In genomic region chr5:66451561-66451960, GRCm38 (mm10) we compare ENCODE assay signal across 16 mouse cellular contexts.
DNase-seq lines count a peak whose midpoint lies in the region; ATAC-seq and TF ChIP-seq lines count a peak whose summit lies in the region.
"Had no signal": no experiment of that assay in that cellular context is flagged by ENCODE, and none has a peak within 500 bp of the region (broad histone marks: within the 10 kb centered on the region; RNA-seq: fewer than 3 reads in every experiment).

No protein-coding gene starts in this region.

- no peak for ATAC-seq in cerebellum, adult (ENCODE audit: insufficient number of reproducible peaks, low FRiP score, low TSS enrichment)
- no peak for ATAC-seq in kidney, embryonic 15.5 days (replicated peaks; ENCODE audit: low FRiP score)
- ATAC-seq in midbrain, postnatal 0 days (ENCODE audit: low FRiP score): no peak
- no peak for ATAC-seq in midbrain, embryonic 11.5 days (ENCODE audit: low FRiP score)
- ATAC-seq in hindbrain, embryonic 11.5 days (ENCODE audit: low FRiP score): no peak
- ATAC-seq: activated CD4-positive, CD25-positive, alpha-beta regulatory T cell, adult 4 months; CD4-positive, CD25-positive, alpha-beta regulatory T cell, adult 4 months; forebrain, embryonic 15.5 days; midbrain, embryonic 13.5 days had no signal

- WGBS in kidney, adult 2 months: 62% methylated on average over 5 of the region's 5 CpGs
- WGBS in kidney, embryonic 15.5 days: 83% methylated on average over 5 of the region's 5 CpGs
- WGBS in midbrain, postnatal 0 days: 85% methylated on average over 5 of the region's 5 CpGs
- 90% methylated on average over 5 of the region's 5 CpGs for WGBS in midbrain, embryonic 11.5 days
- WGBS in hindbrain, embryonic 11.5 days: 89% methylated on average over 5 of the region's 5 CpGs

- H3K36me3 ChIP-seq in kidney, adult 2 months (ENCODE audit: control insufficient read depth, insufficient read depth, low read length): no peaks in the 10 kb centered on the region; the same call in 1 of the 2 replicates
- peaks cover 18% of the 10 kb centered on the region for H3K36me3 ChIP-seq in kidney, embryonic 15.5 days
- peaks cover 6% of the 10 kb centered on the region; the same call in 1 of the 2 replicates for H3K36me3 ChIP-seq in midbrain, postnatal 0 days (ENCODE audit: insufficient read depth, low read length)
- H3K36me3 ChIP-seq in midbrain, embryonic 11.5 days (ENCODE audit: control insufficient read depth, insufficient read depth, low read length): 0 out of 2 replicates have a peak, but pooled peaks cover 3% of the 10 kb centered on the region
- no peaks in the 10 kb centered on the region for H3K36me3 ChIP-seq in hindbrain, embryonic 11.5 days (ENCODE audit: control insufficient read depth, insufficient read depth, low read length)
- H3K36me3 ChIP-seq: forebrain, embryonic 15.5 days had no signal

- H3K27ac ChIP-seq in kidney, adult 2 months (ENCODE audit: insufficient read depth, low read depth, low read length): no peak overlapping the region
- no peak overlapping the region for H3K27ac ChIP-seq in kidney, embryonic 15.5 days
- no peak overlapping the region for H3K27ac ChIP-seq in midbrain, postnatal 0 days (ENCODE audit: low read depth, low read length)
- no peak overlapping the region for H3K27ac ChIP-seq in midbrain, embryonic 11.5 days (ENCODE audit: low read depth, low read length)
- H3K27ac ChIP-seq in hindbrain, embryonic 11.5 days (ENCODE audit: low read depth, low read length): no peak overlapping the region
- H3K27ac ChIP-seq: forebrain, embryonic 15.5 days; lung, embryonic 15.5 days; midbrain, embryonic 13.5 days; neural tube, embryonic 13.5 days had no signal

- no peaks in the 10 kb centered on the region for H3K27me3 ChIP-seq in kidney, adult 2 months (replicated peaks; ENCODE audit: control insufficient read depth, insufficient read depth, low read length)
- no peaks in the 10 kb centered on the region for H3K27me3 ChIP-seq in kidney, embryonic 15.5 days
- H3K27me3 ChIP-seq in midbrain, postnatal 0 days (ENCODE audit: insufficient read depth, low read length): no peaks in the 10 kb centered on the region
- no peaks in the 10 kb centered on the region for H3K27me3 ChIP-seq in midbrain, embryonic 11.5 days (ENCODE audit: control insufficient read depth, insufficient read depth, low read length)
- H3K27me3 ChIP-seq in hindbrain, embryonic 11.5 days (ENCODE audit: control insufficient read depth, insufficient read depth, low read length): no peaks in the 10 kb centered on the region
- H3K27me3 ChIP-seq: forebrain, embryonic 15.5 days; lung, embryonic 15.5 days; midbrain, embryonic 13.5 days; neural tube, embryonic 13.5 days had no signal

- H3K9ac ChIP-seq in kidney, embryonic 15.5 days: no peak overlapping the region
- no peak overlapping the region for H3K9ac ChIP-seq in midbrain, postnatal 0 days (replicated peaks; ENCODE audit: low read length, poor library complexity, severe bottlenecking)
- H3K9ac ChIP-seq in midbrain, embryonic 11.5 days (ENCODE audit: low read length): no peak overlapping the region
- no peak overlapping the region for H3K9ac ChIP-seq in hindbrain, embryonic 11.5 days (ENCODE audit: low read depth, low read length)
- H3K9ac ChIP-seq: forebrain, embryonic 15.5 days; lung, embryonic 15.5 days; midbrain, embryonic 13.5 days; neural tube, embryonic 13.5 days had no signal

- TF ChIP-seq CTCF in kidney, adult 2 months (conservative IDR thresholded peaks at IDR 0.05; ENCODE audit: insufficient read depth, insufficient read length, low read depth, low read length): no peak
- no peak for TF ChIP-seq CTCF in midbrain, postnatal 0 days (IDR thresholded peaks at IDR 0.05)

- no peak overlapping the region for H3K4me3 ChIP-seq in kidney, adult 2 months (ENCODE audit: insufficient read depth, low read depth, low read length)
- H3K4me3 ChIP-seq in kidney, embryonic 15.5 days (replicated peaks): no peak overlapping the region
- H3K4me3 ChIP-seq in midbrain, postnatal 0 days (ENCODE audit: low read depth, low read length): no peak overlapping the region
- H3K4me3 ChIP-seq in midbrain, embryonic 11.5 days (ENCODE audit: low read depth, low read length): no peak overlapping the region
- no peak overlapping the region for H3K4me3 ChIP-seq in hindbrain, embryonic 11.5 days (ENCODE audit: low read depth, low read length)
- H3K4me3 ChIP-seq: forebrain, embryonic 15.5 days; lung, embryonic 15.5 days; midbrain, embryonic 13.5 days; neural tube, embryonic 13.5 days had no signal

- H3K4me1 ChIP-seq in kidney, adult 2 months (ENCODE audit: control insufficient read depth, insufficient read depth, low read length): peaks cover 13% of the 10 kb centered on the region; the same call in 1 of the 2 replicates
- no peaks in the 10 kb centered on the region for H3K4me1 ChIP-seq in kidney, embryonic 15.5 days
- H3K4me1 ChIP-seq in midbrain, postnatal 0 days (ENCODE audit: insufficient read depth, low read length): no peaks in the 10 kb centered on the region
- H3K4me1 ChIP-seq in midbrain, embryonic 11.5 days (ENCODE audit: control insufficient read depth, insufficient read depth, low read length): no peaks in the 10 kb centered on the region
- no peaks in the 10 kb centered on the region for H3K4me1 ChIP-seq in hindbrain, embryonic 11.5 days (replicated peaks; ENCODE audit: control insufficient read depth, insufficient read depth, low read length)
- H3K4me1 ChIP-seq: midbrain, embryonic 13.5 days had no signal

- H3K4me2 ChIP-seq in kidney, embryonic 15.5 days: no peak overlapping the region
- H3K4me2 ChIP-seq in midbrain, postnatal 0 days (ENCODE audit: low read depth, low read length, poor library complexity, severe bottlenecking): no peak overlapping the region
- no peak overlapping the region for H3K4me2 ChIP-seq in midbrain, embryonic 11.5 days
- H3K4me2 ChIP-seq in hindbrain, embryonic 11.5 days (replicated peaks; ENCODE audit: low read depth, low read length): no peak overlapping the region
- H3K4me2 ChIP-seq: forebrain, embryonic 15.5 days; liver, embryonic 11.5 days; lung, embryonic 15.5 days; midbrain, embryonic 13.5 days; neural tube, embryonic 13.5 days had no signal

- no peak for TF ChIP-seq POLR2A in kidney, adult 2 months (IDR thresholded peaks at IDR 0.05; ENCODE audit: low read depth, low read length)

- DNase-seq in cerebellum, adult 18-20 months: peak; percentile 13 to 21
- peak; percentile 78 for DNase-seq in kidney, adult 2 months
- DNase-seq in midbrain, postnatal 0 days (ENCODE audit: low spot score): peak; percentile 42
- DNase-seq in midbrain, embryonic 11.5 days (ENCODE audit: low spot score, missing footprints): no peak
- DNase-seq in kidney, postnatal 14 days: peak; percentile 47
- DNase-seq in hindbrain, embryonic 11.5 days (ENCODE audit: low spot score): no peak
- DNase-seq: adrenal gland, postnatal 10 days had no signal

- H3K9me3 ChIP-seq in kidney, embryonic 15.5 days (replicated peaks): no peaks in the 10 kb centered on the region
- no peaks in the 10 kb centered on the region for H3K9me3 ChIP-seq in midbrain, postnatal 0 days (ENCODE audit: low read length)
- no peaks in the 10 kb centered on the region for H3K9me3 ChIP-seq in midbrain, embryonic 11.5 days (ENCODE audit: control insufficient read depth, low read length)
- no peaks in the 10 kb centered on the region for H3K9me3 ChIP-seq in hindbrain, embryonic 11.5 days (ENCODE audit: control insufficient read depth, low read length)
- H3K9me3 ChIP-seq: forebrain, embryonic 15.5 days; lung, embryonic 15.5 days; midbrain, embryonic 13.5 days; neural tube, embryonic 13.5 days had no signal

Comparison
In these comparisons a context has a peak if more than half of its experiments do, and no peak if none do; other contexts are left out.
1. DNase-seq: peak in cerebellum, adult 18-20 months (2 of 2), kidney, adult 2 months (single experiment), midbrain, postnatal 0 days (single experiment) and kidney, postnatal 14 days (single experiment); none in midbrain, embryonic 11.5 days (single experiment) and hindbrain, embryonic 11.5 days (single experiment).